Mouse (Mus musculus) splenic B cell, adult 2 months (primary cell): ENCODE results near the gene Trir.

Experiments
- DNase-seq: peaks from one replicate; pipeline ENCODE4 v3.0.0-alpha.2; 2011; ENCODE audit warnings: low read depth, low spot score
- H3K27me3 ChIP-seq: 2 replicates; pipeline ENCODE4 v1.6.1; 2012; ENCODE audit warnings: mild to moderate bottlenecking, low read length, moderate library complexity, mixed read lengths; ENCODE audit not compliant: control insufficient read depth, poor library complexity, insufficient read depth, severe bottlenecking
- H3K36me3 ChIP-seq: 2 replicates; pipeline ENCODE4 v1.6.1; 2012; ENCODE audit warnings: mild to moderate bottlenecking, low read length, moderate library complexity, mixed read lengths; ENCODE audit not compliant: control insufficient read depth, poor library complexity, insufficient read depth, severe bottlenecking

Gene Trir

DNA sequence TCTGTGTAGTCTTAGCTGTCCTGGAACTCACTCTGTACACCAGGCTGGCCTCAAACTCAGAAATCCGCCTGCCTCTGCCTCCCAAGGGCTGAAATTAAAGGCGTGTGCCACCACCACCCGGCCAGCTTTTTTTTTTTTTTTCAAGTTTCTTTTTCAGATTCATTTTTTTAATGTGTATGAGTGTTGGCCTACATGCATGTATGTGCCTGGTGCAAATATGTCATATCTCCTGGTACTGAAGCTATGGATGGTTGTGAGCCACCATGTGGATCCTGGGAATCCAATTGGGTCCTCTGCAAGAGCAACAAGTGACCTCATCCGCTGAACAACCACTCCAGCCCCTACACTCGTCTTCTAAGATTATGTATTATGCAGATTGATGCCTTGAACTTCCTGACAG, 39.2 kb upstream of the Trir start:
- DNase-seq, result no peak
- H3K36me3 ChIP-seq, result no peaks in the 10 kb centered on the region
- no peaks in the 10 kb centered on the region for H3K27me3 ChIP-seq

DNA sequence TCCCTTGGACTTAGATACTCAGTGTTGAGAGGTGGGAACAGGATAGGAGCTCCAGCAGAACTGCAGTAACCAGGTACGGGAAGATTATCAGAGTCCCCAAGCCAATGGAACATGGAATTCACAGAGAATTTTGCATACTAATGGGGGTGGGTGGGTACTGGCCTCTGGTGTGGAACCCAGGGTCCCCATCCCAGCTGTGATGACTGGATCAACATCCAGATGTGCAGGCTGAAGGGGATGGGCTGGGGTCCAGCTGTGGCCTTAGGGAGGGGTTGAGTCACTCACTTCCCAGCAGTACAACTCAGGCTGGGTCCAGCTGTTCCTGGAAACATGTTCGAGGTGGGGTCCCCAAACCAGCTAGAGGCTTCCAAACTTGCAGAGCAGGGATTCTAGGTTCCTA, 38.7 kb upstream of the Trir start:
- no peaks in the 10 kb centered on the region for H3K27me3 ChIP-seq
- H3K36me3 ChIP-seq, result no peaks in the 10 kb centered on the region
- no peak for DNase-seq

DNA sequence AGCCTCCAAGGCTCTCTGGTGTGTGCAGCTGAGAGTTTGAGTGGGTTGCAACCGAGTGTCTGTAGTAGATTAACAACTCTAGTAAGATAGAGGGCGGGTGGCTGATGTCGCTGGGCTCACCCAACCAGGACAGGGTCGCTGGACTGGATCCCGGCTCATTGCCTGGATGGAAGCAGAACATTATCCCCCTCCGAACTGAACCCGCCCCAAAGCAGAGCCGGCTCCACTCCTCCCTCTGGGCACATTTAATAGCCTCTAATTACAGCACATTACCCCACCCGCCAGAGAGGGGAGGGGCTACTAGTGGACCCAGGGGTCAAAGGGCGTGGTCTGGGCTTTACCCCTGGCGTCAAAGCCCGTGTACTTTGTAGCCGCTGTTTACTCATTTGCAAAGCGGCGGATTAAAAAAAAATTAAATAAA, 37.3 kb upstream of the Trir start:
- Histone ChIP-seq H3K36me3 (no peaks in the 10 kb centered on the region), H3K27me3 (no peaks in the 10 kb centered on the region)
- peak; percentile 48 for DNase-seq

DNA sequence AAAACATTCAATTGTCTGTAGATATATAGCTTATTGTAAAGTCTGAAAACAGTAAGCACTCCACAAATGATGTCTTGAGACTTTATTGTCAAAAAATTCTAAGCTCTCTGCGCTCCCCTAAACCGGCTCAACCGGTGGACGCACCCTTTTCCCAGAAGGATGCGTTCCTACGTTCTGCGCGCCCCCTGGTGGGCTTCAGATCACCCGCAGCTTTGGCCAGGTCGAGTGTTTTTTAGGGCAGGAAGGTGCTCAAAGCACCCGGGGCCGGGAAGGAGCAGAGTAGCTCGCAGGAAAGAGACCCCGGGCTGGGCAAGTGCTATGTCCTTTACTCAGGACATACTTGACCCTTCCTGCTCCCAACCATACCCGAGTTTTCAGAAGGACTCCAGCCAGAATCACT, 36.8 kb upstream of the Trir start:
- H3K27me3 ChIP-seq, result no peaks in the 10 kb centered on the region
- peak; percentile 90 for DNase-seq
- H3K36me3 ChIP-seq, result no peaks in the 10 kb centered on the region

DNA sequence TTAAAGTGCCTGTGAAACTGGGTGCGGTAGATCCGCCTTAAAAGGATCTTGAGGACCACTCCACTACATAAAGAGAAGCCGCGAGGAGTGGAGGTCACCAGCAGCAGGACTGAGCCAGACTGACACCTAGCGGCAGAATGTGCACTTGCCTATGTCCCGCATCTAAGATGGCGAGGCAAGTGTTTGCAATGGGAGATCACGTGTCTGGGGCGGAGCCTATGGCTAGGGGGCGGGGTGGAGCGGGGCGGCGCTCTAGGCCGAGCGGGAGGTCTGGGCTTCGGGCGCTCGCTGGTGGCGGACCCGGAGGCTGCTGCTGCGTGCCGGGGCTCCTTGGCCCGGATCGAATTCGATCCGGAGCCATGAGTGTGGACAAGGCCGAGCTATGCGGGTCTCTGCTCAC, 36.3 kb upstream of the Trir start, which contains the start of gene Hook2:
Gene Hook2, plus strand, starts transcription at position 255 of the 400 bp plus-strand sequence.
- Histone ChIP-seq H3K36me3 (no peaks in the 10 kb centered on the region), H3K27me3 (no peaks in the 10 kb centered on the region)
- DNase-seq, result peak; percentile 100

DNA sequence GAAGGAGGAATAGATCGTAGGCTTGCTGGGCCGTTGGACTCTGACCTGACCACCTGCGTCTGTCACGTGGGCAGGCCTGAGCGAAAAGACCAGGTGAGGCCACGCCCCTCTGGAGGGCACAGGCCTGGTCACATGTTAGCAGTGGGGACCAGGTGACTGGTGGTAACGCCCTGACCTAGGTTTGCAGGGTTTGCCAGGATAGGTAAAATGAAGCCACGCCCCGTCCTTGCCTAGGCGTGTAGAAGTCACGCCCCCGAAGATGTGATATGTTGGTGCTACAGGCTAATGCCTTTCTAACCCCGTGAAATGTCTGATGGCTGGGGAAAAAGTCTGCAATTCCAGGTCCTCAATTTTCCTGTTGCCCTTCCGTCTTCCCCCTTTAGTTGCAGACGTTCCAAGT, 35.8 kb upstream of the Trir start:
- peak; percentile 79 for DNase-seq
- H3K36me3 ChIP-seq, result no peaks in the 10 kb centered on the region
- no peaks in the 10 kb centered on the region for H3K27me3 ChIP-seq

DNA sequence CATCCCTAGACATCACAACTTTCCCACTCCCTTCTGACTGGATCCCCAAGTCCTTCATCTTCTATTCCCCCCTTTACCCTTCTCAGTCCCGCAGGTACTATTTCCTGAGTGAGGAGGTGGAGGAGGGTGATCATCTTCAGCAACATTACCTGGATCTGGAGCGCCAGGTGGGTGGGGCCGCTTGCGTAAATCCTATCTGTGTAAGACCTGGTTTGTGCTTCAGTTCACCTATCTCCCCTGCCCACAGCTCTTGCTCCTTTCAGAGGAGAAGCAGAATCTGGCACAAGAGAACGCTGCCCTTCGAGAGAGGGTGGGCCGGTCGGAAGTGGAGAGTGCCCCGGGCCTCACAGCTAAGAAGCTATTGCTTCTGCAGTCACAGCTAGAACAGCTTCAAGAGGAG, 32.2 kb upstream of the Trir start:
- Histone ChIP-seq H3K36me3 (no peaks in the 10 kb centered on the region), H3K27me3 (no peaks in the 10 kb centered on the region)
- DNase-seq, result no peak

DNA sequence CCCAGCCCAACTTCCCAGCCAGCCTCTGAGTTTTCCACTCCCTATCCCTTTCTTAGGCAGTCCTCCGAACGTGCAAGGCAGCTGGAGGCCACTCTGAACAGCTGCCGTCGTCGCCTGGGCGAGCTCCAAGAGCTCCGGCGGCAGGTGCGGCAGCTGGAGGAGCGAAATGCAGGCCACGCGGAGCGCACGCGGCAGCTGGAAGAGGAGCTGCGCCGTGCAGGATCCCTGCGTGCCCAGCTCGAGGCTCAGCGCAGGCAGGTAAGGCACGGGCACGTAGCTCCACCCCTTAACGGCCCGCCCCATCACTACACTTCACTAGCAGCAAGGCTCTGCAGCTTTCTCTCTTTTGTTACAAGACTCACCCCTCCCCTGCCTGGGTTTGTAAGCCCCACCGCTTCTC, 30.9 kb upstream of the Trir start:
- Histone ChIP-seq H3K36me3 (no peaks in the 10 kb centered on the region), H3K27me3 (no peaks in the 10 kb centered on the region)
- DNase-seq, result no peak

DNA sequence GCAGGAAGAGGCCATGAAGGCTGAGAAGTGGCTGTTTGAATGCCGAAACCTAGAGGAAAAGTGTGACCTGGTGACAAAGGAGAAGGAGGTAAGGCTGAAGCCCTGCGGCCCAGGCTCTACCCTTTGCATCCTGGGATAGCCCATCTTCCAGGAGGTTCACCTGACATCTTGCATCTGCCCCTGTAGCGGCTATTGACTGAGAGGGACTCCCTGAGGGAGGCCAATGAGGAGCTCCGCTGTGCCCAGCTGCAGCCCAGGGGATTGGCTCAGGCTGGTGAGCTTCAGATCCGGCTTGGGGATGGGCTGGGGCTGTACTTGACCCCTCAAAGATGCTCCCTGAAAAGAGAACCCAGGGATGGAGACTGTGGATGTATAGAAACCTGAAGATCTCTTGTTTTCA, 29.6 kb upstream of the Trir start:
- Histone ChIP-seq H3K36me3 (no peaks in the 10 kb centered on the region), H3K27me3 (no peaks in the 10 kb centered on the region)
- DNase-seq, result no peak

DNA sequence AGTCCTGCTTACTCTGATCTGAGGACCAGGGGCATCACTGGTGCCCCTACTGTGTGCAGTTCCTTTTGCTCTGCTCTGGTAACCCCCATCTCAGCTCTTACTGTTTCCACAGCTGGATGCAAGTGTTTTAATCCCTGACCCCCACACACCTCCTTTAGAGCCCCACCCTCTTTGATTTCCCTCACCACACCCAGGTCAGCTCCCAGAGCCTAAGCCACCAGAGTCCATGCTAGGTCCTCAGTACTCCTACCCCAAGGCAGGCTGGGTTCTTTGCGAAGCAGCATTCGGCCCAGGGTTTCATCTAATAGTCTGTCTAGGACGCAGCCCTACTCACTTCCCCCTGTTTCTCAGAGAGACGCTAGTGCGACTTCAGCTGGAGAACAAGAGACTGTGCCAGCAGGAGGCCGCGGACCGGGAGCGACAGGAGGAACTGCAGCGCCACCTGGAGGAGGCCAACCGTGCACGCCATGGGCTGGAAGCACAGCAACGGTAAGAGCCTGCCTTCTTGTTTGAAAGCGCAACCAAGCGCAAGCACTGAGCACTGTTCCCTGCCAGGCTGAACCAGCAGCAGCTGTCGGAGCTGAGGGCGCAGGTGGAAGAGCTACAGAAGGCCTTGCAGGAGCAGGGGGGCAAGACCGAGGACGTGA, 28.9 kb upstream of the Trir start:
- H3K36me3 ChIP-seq, result no peaks in the 10 kb centered on the region

DNA sequence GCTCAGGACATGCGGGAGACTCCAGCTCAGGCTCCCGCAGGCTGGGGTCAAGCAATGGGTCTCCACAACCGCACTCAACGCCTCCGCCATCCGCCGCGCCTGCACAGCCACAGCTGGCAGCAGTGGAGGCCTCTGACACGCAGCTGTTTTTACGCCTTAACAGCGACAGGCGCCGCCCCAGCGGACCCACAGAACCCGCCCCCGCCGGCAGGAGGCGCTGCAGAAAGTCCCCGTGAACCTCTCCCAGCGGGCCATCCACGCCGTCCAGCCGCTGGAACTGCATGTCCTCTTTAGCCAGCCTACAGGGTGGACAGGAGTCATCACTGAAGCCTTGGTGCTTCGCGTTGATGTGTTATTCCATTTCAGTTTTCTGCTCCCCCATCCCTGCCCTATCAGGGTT, 18.9 kb upstream of the Trir start:
- DNase-seq, result peak; percentile 56
- H3K36me3 ChIP-seq, result no peaks in the 10 kb centered on the region
- no peaks in the 10 kb centered on the region for H3K27me3 ChIP-seq

More for the DNA sequence above, 28.9 kb upstream of the Trir start:
- H3K27me3 ChIP-seq, result no peaks in the 10 kb centered on the region
- DNase-seq, result peak; percentile 95

DNA sequence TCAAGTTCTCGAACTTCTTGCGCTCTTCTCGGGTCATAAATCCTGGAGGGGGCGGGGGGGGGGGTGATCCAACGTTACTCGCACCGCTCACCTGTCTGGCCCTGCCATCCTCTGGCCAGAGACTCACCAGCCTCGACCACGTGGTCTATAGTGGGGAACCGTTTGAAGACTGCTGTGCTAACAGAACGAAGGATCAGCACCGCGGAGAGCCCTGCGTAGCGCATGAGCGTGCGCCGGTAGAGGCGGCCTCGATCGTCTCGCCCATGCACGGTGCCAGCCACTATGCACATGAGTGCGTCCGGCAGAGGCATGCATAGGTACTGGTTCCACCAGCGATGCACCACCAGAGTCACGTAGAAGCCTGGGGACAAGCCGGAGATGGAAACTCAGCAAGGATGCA, 15.4 kb upstream of the Trir start:
- Histone ChIP-seq H3K36me3 (no peaks in the 10 kb centered on the region), H3K27me3 (no peaks in the 10 kb centered on the region)
- DNase-seq, result no peak

DNA sequence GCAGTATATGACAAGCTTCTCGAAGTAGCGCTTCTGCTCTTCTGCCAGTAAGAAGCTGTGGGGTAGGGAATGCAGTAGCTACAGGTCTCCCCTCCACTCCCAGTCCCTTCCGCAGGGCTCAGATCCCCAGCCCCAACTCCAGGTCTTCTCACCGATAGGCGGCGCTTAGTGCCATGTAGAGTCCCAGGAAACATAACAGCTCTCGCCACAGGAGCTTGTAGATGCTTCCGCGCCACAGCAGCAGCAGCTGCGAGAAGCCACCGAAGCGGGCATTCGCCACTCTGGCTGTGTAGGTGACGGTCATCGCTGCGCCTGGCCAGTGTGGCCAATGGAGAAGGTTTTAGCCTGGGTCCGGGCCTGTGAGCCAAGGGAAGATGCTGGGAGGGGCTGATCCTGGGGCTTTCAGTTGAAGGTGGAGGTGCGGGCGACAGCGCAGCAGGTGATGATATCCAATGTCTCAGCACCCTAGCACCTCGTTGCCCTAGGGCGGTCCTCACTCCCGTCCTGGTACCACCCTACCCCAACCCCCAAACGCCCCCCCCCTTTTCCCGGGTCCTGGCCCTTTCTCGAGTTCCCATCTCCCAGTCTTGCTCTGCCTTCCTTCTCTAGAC, 13.3 kb upstream of the Trir start:
- no peaks in the 10 kb centered on the region for H3K27me3 ChIP-seq
- DNase-seq, result peak; percentile 83
- H3K36me3 ChIP-seq, result no peaks in the 10 kb centered on the region; the same call in none of the 2 replicates

DNA sequence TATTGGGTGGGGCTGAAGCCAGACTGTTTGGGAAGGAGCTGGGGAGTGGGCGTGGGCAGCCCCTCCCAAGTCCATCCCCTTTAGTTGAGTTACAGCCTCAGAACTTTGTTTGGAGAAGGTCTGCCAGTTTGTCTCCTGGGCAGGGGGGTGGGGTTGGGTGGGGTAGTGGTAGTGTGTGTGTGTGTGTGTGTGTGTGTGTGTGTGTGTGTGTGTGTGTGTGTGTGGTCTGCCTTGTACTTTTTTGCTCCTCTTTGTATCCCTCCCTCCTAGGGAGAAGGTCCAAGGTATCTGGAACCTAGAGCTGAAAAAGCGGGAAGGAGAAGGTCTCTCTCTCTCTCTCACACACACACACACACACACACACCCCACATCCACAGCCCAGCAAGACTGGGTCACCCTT, 12.2 kb upstream of the Trir start, which contains the start of gene Best2:
Gene Best2, minus strand, starts transcription at position 101 of the 400 bp plus-strand sequence.
- no peak for DNase-seq
- H3K36me3 ChIP-seq, result no peaks in the 10 kb centered on the region; the same call in none of the 2 replicates
- no peaks in the 10 kb centered on the region for H3K27me3 ChIP-seq

DNA sequence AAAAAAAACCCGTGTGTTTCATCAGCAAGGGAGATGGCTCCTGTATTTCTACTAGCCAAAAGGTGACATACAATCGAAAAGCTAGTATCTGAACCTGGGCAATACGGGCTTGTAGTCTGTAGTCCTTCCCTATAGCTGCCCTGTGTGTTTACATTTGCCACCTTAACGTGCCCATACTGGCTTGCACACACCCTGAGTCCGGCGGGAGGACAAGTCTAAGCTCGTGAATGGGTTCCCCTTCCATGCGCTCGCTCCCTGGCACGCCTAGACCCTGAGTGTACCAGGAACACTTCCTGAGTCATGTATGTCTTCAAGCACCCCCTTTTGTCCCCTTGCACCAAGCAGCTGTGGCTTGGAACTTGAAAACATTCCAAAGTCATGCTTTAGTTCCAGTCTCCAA, 9.9 kb upstream of the Trir start:
- no peaks in the 10 kb centered on the region; the same call in none of the 2 replicates for H3K36me3 ChIP-seq
- no peak for DNase-seq

More for the DNA sequence above, 9.9 kb upstream of the Trir start:
- H3K27me3 ChIP-seq, result no peaks in the 10 kb centered on the region
